Mouse (Mus musculus) mesoderm, embryonic 11.5 days (tissue): ENCODE results near the gene Eloa.
A peak's percentile ranks its signal among the peaks of the same experiment; 100 is the strongest.

ENCODE experiments used
- DNase-seq: peaks from one replicate; pipeline ENCODE4 v3.0.0-alpha.2; 2012; ENCODE audit warnings: low read depth, low spot score

Eloa gene

GRCm38 (mm10) chr4:135955886-135956285, 65.7 kb downstream of the Eloa start:
- DNase-seq: no peak

GRCm38 (mm10) chr4:135954241-135954640, 67.3 kb downstream of the Eloa start:
- peak; percentile 80 for DNase-seq
